Mouse (Mus musculus): ENCODE measurements at regions not wholly inside any gene's neighbourhood (a gene's known extent, or its start where the extent isn't known, plus 50 kb on each side); places are given as distances from the start of the nearest gene placed in this dataset.
A peak's percentile ranks its signal among the peaks of the same experiment; 100 is the strongest.

DNA sequence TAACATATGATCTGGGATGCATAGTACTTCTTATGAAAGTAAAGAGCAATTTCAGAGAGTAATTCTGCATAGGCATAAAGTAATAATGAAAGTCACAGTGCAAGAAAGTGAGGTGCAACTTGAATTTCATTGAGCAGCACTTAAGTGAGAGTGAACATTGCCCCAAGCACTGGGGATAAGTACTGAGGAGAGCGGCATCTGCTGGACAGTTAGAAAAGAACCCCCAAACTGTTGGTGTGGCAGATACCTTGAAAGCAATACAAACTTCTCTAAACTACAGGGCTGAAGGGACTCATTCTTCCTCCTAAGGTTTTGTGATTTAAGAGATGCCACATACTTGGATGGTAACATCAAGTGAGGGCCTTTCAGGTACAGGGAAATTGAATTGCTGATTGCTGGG is 56.4 kb upstream of the Olfr1322 start:
- DNase-seq = peak in 1 of 2 experiments; percentile 7
- intact Hi-C loops (cut with DNase I) = loop anchor here (5.0 kb wide), 1 partner anchor 570 kb away; no protein-coding TSS in a partner anchor
